Mouse (Mus musculus) MEL (cell line): ENCODE data around the gene Smok2b. TPM values are rescaled to one million over a fixed set of nuclear protein-coding genes. Genes with fewer than 3 reads are reported as not detected.
"Not testable (repeated sequence)": the region's sequence is repeated elsewhere in the genome, so short reads cannot be mapped to it uniquely, and the experiment has no call there.

ENCODE experiments used
- DNase-seq: peaks from one replicate; pipeline ENCODE4 v3.0.0; 2011; ENCODE audit warnings: low read depth, low spot score
- H3K27ac ChIP-seq: 2 replicates; pipeline ENCODE4 v1.5.1; 2012; ENCODE audit warnings: low read depth, mild to moderate bottlenecking, control low read depth, low read length, moderate library complexity; ENCODE audit not compliant: control insufficient read depth
- H3K27me3 ChIP-seq, 2 experiments: fragments of 150-350 bp in 1 of 2; sonication (generic) in 1 of 2; 2 replicates each; pipeline ENCODE4 v1.6.1; 2012; ENCODE audit warnings: low read length in 2 of 2, mild to moderate bottlenecking in 2 of 2, improper control_type of control experiment in 1 of 2, moderate library complexity in 1 of 2; ENCODE audit not compliant: insufficient read depth in 2 of 2, control insufficient read depth in 1 of 2
- H3K36me3 ChIP-seq, 2 experiments: 2 replicates each; pipeline ENCODE4 v1.6.1; 2012 to 2014; ENCODE audit warnings: low read length in 2 of 2, improper control_type of control experiment in 1 of 2, inconsistent platforms in 1 of 2, mild to moderate bottlenecking in 1 of 2; ENCODE audit not compliant: insufficient read depth in 2 of 2, control insufficient read depth in 1 of 2
- H3K4me1 ChIP-seq, 2 experiments: fragments of 150-350 bp in 1 of 2; sonication (generic) in 1 of 2; 2 replicates each; pipeline ENCODE4 v1.6.1; 2012; ENCODE audit warnings: low read length in 2 of 2, improper control_type of control experiment in 1 of 2, mild to moderate bottlenecking in 1 of 2; ENCODE audit not compliant: insufficient read depth in 2 of 2, control insufficient read depth in 1 of 2
- H3K4me3 ChIP-seq, 2 experiments: fragments of 150-350 bp in 1 of 2; sonication (generic) in 1 of 2; 2 replicates each; pipeline ENCODE4 v1.5.1; 2012; ENCODE audit warnings: low read depth in 2 of 2, low read length in 2 of 2, mild to moderate bottlenecking in 2 of 2, moderate library complexity in 2 of 2, control low read depth in 1 of 2, improper control_type of control experiment in 1 of 2; ENCODE audit not compliant: control insufficient read depth in 1 of 2, insufficient read depth in 1 of 2
- H3K79me2 ChIP-seq: 2 replicates; pipeline ENCODE4 v1.6.1; 2012; ENCODE audit warnings: mild to moderate bottlenecking, low read length, moderate library complexity; ENCODE audit not compliant: control insufficient read depth, poor library complexity, insufficient read depth
- H3K9ac ChIP-seq: 2 replicates; pipeline ENCODE4 v1.6.1; 2012; ENCODE audit warnings: low read depth, mild to moderate bottlenecking, control low read depth, low read length, moderate library complexity; ENCODE audit not compliant: control insufficient read depth, poor library complexity, severe bottlenecking
- H3K9me3 ChIP-seq: fragments of 150-350 bp; sonication (generic); replicated peaks from 2 replicates; pipeline ENCODE4 v1.6.1; 2012; ENCODE audit warnings: mild to moderate bottlenecking, low read length, improper control_type of control experiment, moderate library complexity; ENCODE audit not compliant: insufficient read depth
- CHD1 ChIP-seq: IDR thresholded peaks from 2 replicates; pipeline ENCODE4 v1.6.1; 2012; ENCODE audit warnings: low read depth, mild to moderate bottlenecking, inconsistent platforms, low read length, improper control_type of control experiment
- CTCF ChIP-seq, 3 experiments: IDR thresholded peaks in 2 of 3; conservative IDR thresholded peaks in 1 of 3; 2 replicates each; pipeline ENCODE4 v1.5.1; 2011 to 2012; ENCODE audit warnings: low read length in 3 of 3, low read depth in 2 of 3, mild to moderate bottlenecking in 2 of 3, improper control_type of control experiment in 1 of 3, inconsistent platforms in 1 of 3, mixed read lengths in 1 of 3, moderate library complexity in 1 of 3; ENCODE audit not compliant: control insufficient read depth in 1 of 3, insufficient read depth in 1 of 3, poor library complexity in 1 of 3, severe bottlenecking in 1 of 3
- EP300 ChIP-seq, 2 experiments: IDR thresholded peaks; 2 replicates each; pipeline ENCODE4 v1.6.1; 2011; ENCODE audit warnings: improper control_type of control experiment in 2 of 2, low read length in 2 of 2, low read depth in 1 of 2, mild to moderate bottlenecking in 1 of 2
- ETS1 ChIP-seq: IDR thresholded peaks from 2 replicates; pipeline ENCODE4 v1.6.1; 2012; ENCODE audit warnings: low read depth, mild to moderate bottlenecking, inconsistent platforms, low read length, improper control_type of control experiment, moderate library complexity
- JUND ChIP-seq: IDR thresholded peaks from 2 replicates; pipeline ENCODE4 v1.6.1; 2011; ENCODE audit warnings: low read depth, mild to moderate bottlenecking, improper control_type of control experiment, low read length
- KAT2A ChIP-seq: conservative IDR thresholded peaks from 2 replicates; pipeline ENCODE4 v1.6.1; 2012; ENCODE audit warnings: low read depth, low read length, improper control_type of control experiment, inconsistent platforms
- MAFK ChIP-seq: IDR thresholded peaks from 2 replicates; pipeline ENCODE4 v1.6.1; 2011; ENCODE audit warnings: low read depth, mild to moderate bottlenecking, low read length, improper control_type of control experiment, borderline replicate concordance
- MEF2A ChIP-seq: IDR thresholded peaks from 2 replicates; pipeline ENCODE4 v1.6.1; 2014; ENCODE audit warnings: low read depth, mild to moderate bottlenecking, inconsistent platforms, low read length, improper control_type of control experiment; ENCODE audit not compliant: poor library complexity, insufficient replicate concordance, severe bottlenecking; ENCODE audit errors: extremely low read depth
- MYB ChIP-seq: IDR thresholded peaks from 2 replicates; pipeline ENCODE4 v1.6.1; 2011; ENCODE audit warnings: mild to moderate bottlenecking, low read depth, low read length, improper control_type of control experiment
- MYC ChIP-seq: IDR thresholded peaks from 2 replicates; pipeline ENCODE4 v1.6.1; 2011; ENCODE audit warnings: low read depth, mild to moderate bottlenecking, low read length, improper control_type of control experiment, moderate library complexity
- POLR2A ChIP-seq, 2 experiments: IDR thresholded peaks; 2 replicates each; pipeline ENCODE4 v1.6.1; 2011 to 2012; ENCODE audit warnings: low read length in 2 of 2, mild to moderate bottlenecking in 2 of 2, control low read depth in 1 of 2, improper control_type of control experiment in 1 of 2, low read depth in 1 of 2, moderate library complexity in 1 of 2; ENCODE audit not compliant: control insufficient read depth in 1 of 2, insufficient read depth in 1 of 2, poor library complexity in 1 of 2
- POLR2AphosphoS5 ChIP-seq: IDR thresholded peaks from 2 replicates; pipeline ENCODE4 v1.6.1; 2012; ENCODE audit warnings: low read depth, borderline replicate concordance, mild to moderate bottlenecking, inconsistent platforms, low read length, moderate library complexity, mixed read lengths
- RAD21 ChIP-seq: IDR thresholded peaks from 2 replicates; pipeline ENCODE4 v1.6.1; 2011; ENCODE audit warnings: mild to moderate bottlenecking, low read depth, low read length, improper control_type of control experiment
- SIN3A ChIP-seq: IDR thresholded peaks from 2 replicates; pipeline ENCODE4 v1.6.1; 2012; ENCODE audit warnings: low read length, improper control_type of control experiment, inconsistent platforms
- SMC3 ChIP-seq: IDR thresholded peaks from 2 replicates; pipeline ENCODE4 v1.6.1; 2011; ENCODE audit warnings: low read depth, low read length, improper control_type of control experiment
- TAL1 ChIP-seq: IDR thresholded peaks from 2 replicates; pipeline ENCODE4 v1.6.1; 2012; ENCODE audit warnings: mild to moderate bottlenecking, inconsistent platforms, low read length, moderate library complexity, mixed read lengths
- USF1 ChIP-seq: IDR thresholded peaks from 2 replicates; pipeline ENCODE4 v1.6.1; 2014; ENCODE audit warnings: low read depth, mild to moderate bottlenecking, inconsistent platforms, low read length, improper control_type of control experiment, moderate library complexity
- ZC3H11A ChIP-seq: IDR thresholded peaks from 2 replicates; pipeline ENCODE4 v1.6.1; 2012; ENCODE audit warnings: low read depth, mild to moderate bottlenecking, inconsistent platforms, low read length, improper control_type of control experiment
- ZKSCAN1 ChIP-seq: IDR thresholded peaks from 2 replicates; pipeline ENCODE4 v1.6.1; 2012; ENCODE audit warnings: low read depth, mild to moderate bottlenecking, inconsistent platforms, low read length, improper control_type of control experiment, moderate library complexity
- ZNF384 ChIP-seq: IDR thresholded peaks from 2 replicates; pipeline ENCODE4 v1.6.1; 2012; ENCODE audit warnings: low read depth, mild to moderate bottlenecking, inconsistent platforms, low read length, improper control_type of control experiment
- polyA plus RNA-seq, 2 experiments: library from polyadenylated mRNA; stranded (reverse) in 1 of 2; unstranded in 1 of 2; fragments of >175 nt in 1 of 2; fragments of >200 nt in 1 of 2; gene quantifications; 2 replicates each; pipeline versions ENCODE4 v1.2.1 to v1.2.4; 2012; ENCODE audit warnings: low replicate concordance in 2 of 2, low read depth in 1 of 2; ENCODE audit not compliant: insufficient read length in 2 of 2, insufficient read depth in 1 of 2, missing spikeins in 1 of 2
- total RNA-seq: library from RNA; depleted of rRNA; stranded (reverse); fragments of 300-350 nt; gene quantifications from 2 replicates; pipeline ENCODE4 v1.2.3, GENCODE M21; 2012

Smok2b gene
- total and polyA plus RNA-seq, 3 experiments = not detected

GRCm38 (mm10) chr17:13215595-13215994 lies 14.5 kb upstream of the Smok2b start:
- no peak overlapping the region for H3K4me3 ChIP-seq
- no peaks in the 10 kb centered on the region for H3K79me2 ChIP-seq
- no peak overlapping the region for H3K27ac ChIP-seq
- no peaks in the 10 kb centered on the region for H3K9me3 ChIP-seq
- no peaks in the 10 kb centered on the region for H3K4me1 ChIP-seq
- no peak for DNase-seq
- TF ChIP-seq USF1 = no peak
- H3K9ac ChIP-seq = no peak overlapping the region
- no peaks in the 10 kb centered on the region for H3K27me3 ChIP-seq
- no peaks in the 10 kb centered on the region for H3K36me3 ChIP-seq

DNA sequence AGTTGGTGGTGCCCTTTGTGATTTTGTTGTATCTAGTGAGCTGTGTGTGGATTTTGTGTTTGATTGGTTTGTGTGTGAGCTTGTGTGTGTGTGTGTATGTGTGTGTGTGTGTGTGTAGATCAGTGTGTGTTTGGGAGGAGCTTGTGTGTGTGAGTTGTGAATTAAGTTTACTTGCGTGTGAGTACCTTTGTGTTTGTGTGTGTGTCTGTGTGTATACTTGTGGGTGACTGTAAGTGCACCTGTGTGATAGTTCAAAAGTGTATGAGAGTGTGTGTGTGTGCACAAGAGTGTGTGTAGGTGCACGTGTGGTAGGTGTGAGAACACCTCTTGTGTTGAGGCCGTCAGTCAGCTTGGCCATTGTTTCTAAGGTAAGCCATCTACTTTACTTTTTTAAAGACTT lies 9.2 kb upstream of the Smok2b start, which contains the start of gene Smok2a:
Gene Smok2a (plus strand): TSS at position 301 of the 400 bp plus-strand sequence.
- no peaks in the 10 kb centered on the region for H3K27me3 ChIP-seq
- H3K79me2 ChIP-seq = no peaks in the 10 kb centered on the region
- H3K27ac ChIP-seq = no peak within 1 kb of the TSS
- H3K9ac ChIP-seq = no peak within 1 kb of the TSS
- no peaks in the 10 kb centered on the region for H3K36me3 ChIP-seq
- no peak within 1 kb of the TSS for H3K4me3 ChIP-seq
- TF ChIP-seq EP300 (IDR thresholded peaks at IDR 0.05; ENCODE audit: low read depth in 1 of 2, low read length in 2 of 2) (no peak), RAD21 (no peak), POLR2AphosphoS5 (no peak), POLR2A (IDR thresholded peaks at IDR 0.05; ENCODE audit: control insufficient read depth in 1 of 2, insufficient read depth in 1 of 2, low read depth in 1 of 2, low read length in 2 of 2, poor library complexity in 1 of 2) (no peak), MYC (no peak), CHD1 (no peak), ZNF384 (no peak), ZC3H11A (no peak), CTCF (IDR thresholded peaks at IDR 0.05 in 2 of 3, conservative IDR thresholded peaks at IDR 0.05 in 1 of 3; ENCODE audit: control insufficient read depth in 1 of 3, insufficient read depth in 1 of 3, low read depth in 2 of 3, low read length in 3 of 3, poor library complexity in 1 of 3, severe bottlenecking in 1 of 3) (no peak), MAFK (no peak), SIN3A (no peak), TAL1 (no peak), SMC3 (no peak), JUND (no peak), KAT2A (no peak), ZKSCAN1 (no peak), MEF2A (no peak), MYB (no peak), ETS1 (no peak)
- H3K4me1 ChIP-seq = no peaks in the 10 kb centered on the region
- H3K9me3 ChIP-seq = no peaks in the 10 kb centered on the region
- DNase-seq = no peak

DNA sequence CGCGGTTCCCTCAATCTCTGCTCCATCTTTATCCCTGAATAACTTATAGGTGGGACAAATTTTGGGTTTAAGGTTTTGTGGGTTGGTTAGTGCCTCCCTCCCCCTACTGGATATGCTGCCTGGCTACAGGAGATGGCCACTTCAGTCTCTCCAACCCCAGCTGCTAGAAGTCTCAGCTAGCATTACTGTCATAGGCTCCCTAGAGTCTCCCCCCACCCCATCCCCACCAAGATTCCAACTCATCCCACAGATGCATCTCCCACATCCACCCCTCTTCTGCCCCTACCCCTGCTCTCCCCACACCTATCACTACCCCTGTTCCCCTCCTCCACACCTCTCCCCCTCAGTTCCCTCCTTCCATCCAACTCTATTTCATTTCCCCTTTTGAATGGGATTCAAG lies 8.1 kb upstream of the Smok2b start:
- H3K27ac ChIP-seq, H3K36me3 ChIP-seq, H3K9me3 ChIP-seq, H3K4me3 ChIP-seq, H3K79me2 ChIP-seq, H3K27me3 ChIP-seq, H3K4me1 ChIP-seq, DNase-seq, H3K9ac ChIP-seq: not testable (repeated sequence)

DNA sequence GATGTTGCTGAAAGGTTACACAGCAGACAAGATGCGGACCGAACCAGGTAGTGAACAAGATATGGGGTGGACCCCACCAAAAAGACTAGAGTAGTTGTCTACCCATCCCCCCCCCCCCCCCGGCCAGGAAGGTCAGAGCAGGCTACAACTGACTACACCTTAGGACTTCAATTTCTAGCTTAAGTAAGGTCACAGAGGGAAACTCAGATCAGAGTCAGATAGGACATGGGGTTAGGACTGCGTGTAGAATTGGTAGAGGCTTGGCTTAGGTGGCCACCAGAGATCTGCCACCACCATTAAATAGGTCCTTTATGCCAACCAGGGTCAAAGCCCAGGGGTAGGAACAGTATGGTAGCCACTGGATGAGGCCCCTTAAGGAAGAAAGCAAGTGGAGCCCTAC lies 9.4 kb downstream of the Smok2b start:
- H3K4me1 ChIP-seq, H3K27me3 ChIP-seq, H3K9me3 ChIP-seq, H3K27ac ChIP-seq, H3K4me3 ChIP-seq, H3K9ac ChIP-seq, H3K79me2 ChIP-seq, H3K36me3 ChIP-seq, DNase-seq: not testable (repeated sequence)
